Mouse (Mus musculus) midbrain, embryonic 13.5 days (tissue): ENCODE results near the gene Slc23a4. TPM values are rescaled to one million over a fixed set of nuclear protein-coding genes. Genes with fewer than 3 reads are reported as not detected.

ENCODE experiments used
- ATAC-seq: fragments of 200-750 bp; cut with Nextera tagmentation; 2 replicates; pipeline ENCODE4 v1.8.0; 2017; ENCODE audit warnings: mild to moderate bottlenecking, moderate TSS enrichment, moderate library complexity
- H3K27ac ChIP-seq: fragments of 300-500 bp; sonication (generic); 2 replicates; pipeline ENCODE4 v1.5.1; 2015; ENCODE audit warnings: inconsistent platforms, mild to moderate bottlenecking, moderate library complexity
- H3K27me3 ChIP-seq: fragments of 300-500 bp; sonication (generic); 2 replicates; pipeline ENCODE4 v1.6.1; 2015; ENCODE audit warnings: mild to moderate bottlenecking, inconsistent platforms
- H3K36me3 ChIP-seq: fragments of 300-500 bp; sonication (generic); 2 replicates; pipeline ENCODE4 v1.6.1; 2015; ENCODE audit warnings: mild to moderate bottlenecking, inconsistent platforms
- H3K4me1 ChIP-seq: fragments of 300-500 bp; sonication (generic); replicated peaks from 2 replicates; pipeline ENCODE4 v1.6.1; 2015; ENCODE audit warnings: inconsistent platforms
- H3K4me2 ChIP-seq: fragments of 300-500 bp; sonication (generic); replicated peaks from 2 replicates; pipeline ENCODE4 v1.6.1; 2015; ENCODE audit warnings: moderate library complexity, mild to moderate bottlenecking, inconsistent platforms
- H3K4me3 ChIP-seq: fragments of 300-500 bp; sonication (generic); replicated peaks from 2 replicates; pipeline ENCODE4 v1.5.1; 2015; ENCODE audit warnings: mild to moderate bottlenecking, inconsistent platforms
- H3K9ac ChIP-seq: fragments of 300-500 bp; sonication (generic); replicated peaks from 2 replicates; pipeline ENCODE4 v1.6.1; 2015; ENCODE audit warnings: mild to moderate bottlenecking, inconsistent platforms
- H3K9me3 ChIP-seq: fragments of 300-500 bp; sonication (generic); 2 replicates; pipeline ENCODE4 v1.6.1; 2016; ENCODE audit warnings: mild to moderate bottlenecking, inconsistent platforms
- WGBS: fragments of 180-500 bp; shearing (Covaris S2); methylation state at CpG from one replicate; pipeline ENCODE4 v1.1.7; 2015; 5-methylcytosine and 5-hydroxymethylcytosine counted together
- polyA plus RNA-seq: library from polyadenylated mRNA; unstranded; fragments of >200 nt; fragmentation: Nextera tagmentation; extraction: Ambion mirVana; gene quantifications from 2 replicates; pipeline ENCODE4 v1.2.1, GENCODE M21; 2015

Gene Slc23a4
- polyA plus RNA-seq, 1 experiment from 2014 or later: 0.52 TPM

- 0 out of 2 replicates have a peak overlapping the region, but pooled peaks have one; percentile 23 for H3K9ac ChIP-seq
- peaks cover 22% of the 10 kb centered on the region for H3K4me1 ChIP-seq
- WGBS: 90% methylated on average over 18 of the region's 18 CpGs
- H3K27me3 ChIP-seq: no peaks in the 10 kb centered on the region
- ATAC-seq: no peak
- H3K9me3 ChIP-seq: no peaks in the 10 kb centered on the region
- peaks cover 47% of the 10 kb centered on the region for H3K36me3 ChIP-seq
- no peak overlapping the region for H3K4me2 ChIP-seq
- H3K27ac ChIP-seq: no peak overlapping the region
- no peak overlapping the region for H3K4me3 ChIP-seq
These were observed 80.4 kb downstream of the Slc23a4 start for GRCm38 (mm10) chr6:34907696-34908260.

DNA sequence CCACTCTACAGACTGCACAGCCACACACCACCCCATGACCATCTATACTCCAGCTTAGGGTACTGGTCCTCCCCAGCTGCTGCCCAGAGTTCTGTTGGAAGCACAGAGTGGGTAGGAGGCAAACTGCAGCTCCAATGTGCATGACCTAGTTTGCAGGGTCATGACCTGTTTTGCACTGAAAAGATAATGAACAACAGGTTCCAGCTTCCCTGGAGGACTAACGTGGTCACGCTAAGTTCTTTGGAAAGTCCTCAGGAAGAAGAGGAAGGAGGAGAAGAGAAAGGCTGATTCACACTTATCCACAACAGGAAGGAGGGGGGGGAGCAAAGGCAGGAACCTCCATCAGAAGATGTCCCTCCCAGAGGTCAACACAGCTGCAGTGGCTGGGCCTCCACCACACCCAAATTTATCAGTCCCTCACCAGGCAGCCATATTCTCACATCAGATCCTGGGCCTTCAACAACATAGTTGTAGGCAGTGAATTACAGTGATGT is 81.0 kb downstream of the Slc23a4 start:
- ATAC-seq: no peak
- no peak overlapping the region for H3K4me2 ChIP-seq
- H3K27ac ChIP-seq: no peak overlapping the region
- peaks cover 54% of the 10 kb centered on the region for H3K36me3 ChIP-seq
- peaks cover 23% of the 10 kb centered on the region for H3K4me1 ChIP-seq
- WGBS: 74% methylated on average over 2 of the region's 2 CpGs
- no peak overlapping the region for H3K4me3 ChIP-seq
- no peak overlapping the region for H3K9ac ChIP-seq
- no peaks in the 10 kb centered on the region for H3K9me3 ChIP-seq
- H3K27me3 ChIP-seq: no peaks in the 10 kb centered on the region

GRCm38 (mm10) chr6:34906661-34907060 is 81.5 kb downstream of the Slc23a4 start:
- Histone ChIP-seq H3K4me1 (peaks cover 26% of the 10 kb centered on the region), H3K4me2 (no peak overlapping the region), H3K9me3 (no peaks in the 10 kb centered on the region), H3K36me3 (peaks cover 58% of the 10 kb centered on the region), H3K4me3 (no peak overlapping the region), H3K27me3 (no peaks in the 10 kb centered on the region), H3K9ac (no peak overlapping the region), H3K27ac (no peak overlapping the region)
- 91% methylated on average over 4 of the region's 4 CpGs for WGBS
- no peak for ATAC-seq

GRCm38 (mm10) chr6:34906125-34906524 is 82.1 kb downstream of the Slc23a4 start:
- no peaks in the 10 kb centered on the region for H3K9me3 ChIP-seq
- H3K36me3 ChIP-seq: peaks cover 62% of the 10 kb centered on the region
- ATAC-seq: no peak
- no peak overlapping the region for H3K9ac ChIP-seq
- H3K4me3 ChIP-seq: no peak overlapping the region
- whole genome bisulfite sequencing: 87% methylated on average over 2 of the region's 2 CpGs
- no peak overlapping the region for H3K27ac ChIP-seq
- H3K4me2 ChIP-seq: no peak overlapping the region
- H3K4me1 ChIP-seq: peaks cover 26% of the 10 kb centered on the region
- no peaks in the 10 kb centered on the region for H3K27me3 ChIP-seq

DNA sequence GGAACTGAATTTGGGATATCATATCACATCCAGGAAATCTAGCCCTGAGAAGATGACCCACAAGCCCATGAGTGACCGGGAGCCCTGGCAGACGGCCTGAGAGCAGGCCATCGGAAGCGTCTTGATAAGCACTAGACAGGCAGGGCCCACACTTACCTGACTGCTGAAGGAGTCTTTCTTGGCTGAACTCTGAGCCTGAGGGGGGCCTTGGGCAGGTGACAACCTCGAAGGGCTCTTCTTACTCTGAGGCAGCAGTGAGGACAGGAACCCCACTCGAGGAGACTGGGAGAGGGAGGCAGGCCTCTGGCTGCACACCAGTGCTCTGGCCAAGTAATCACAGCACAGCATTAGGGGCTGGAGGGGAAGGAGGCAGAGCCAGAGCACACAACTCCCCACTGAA is 83.8 kb downstream of the Slc23a4 start:
- Histone ChIP-seq H3K4me1 (peaks cover 17% of the 10 kb centered on the region), H3K9me3 (no peaks in the 10 kb centered on the region), H3K27me3 (no peaks in the 10 kb centered on the region), H3K9ac (no peak overlapping the region), H3K4me3 (no peak overlapping the region), H3K36me3 (peaks cover 79% of the 10 kb centered on the region), H3K4me2 (no peak overlapping the region), H3K27ac (no peak overlapping the region)
- 95% methylated on average over 6 of the region's 6 CpGs for WGBS
- no peak for ATAC-seq

DNA sequence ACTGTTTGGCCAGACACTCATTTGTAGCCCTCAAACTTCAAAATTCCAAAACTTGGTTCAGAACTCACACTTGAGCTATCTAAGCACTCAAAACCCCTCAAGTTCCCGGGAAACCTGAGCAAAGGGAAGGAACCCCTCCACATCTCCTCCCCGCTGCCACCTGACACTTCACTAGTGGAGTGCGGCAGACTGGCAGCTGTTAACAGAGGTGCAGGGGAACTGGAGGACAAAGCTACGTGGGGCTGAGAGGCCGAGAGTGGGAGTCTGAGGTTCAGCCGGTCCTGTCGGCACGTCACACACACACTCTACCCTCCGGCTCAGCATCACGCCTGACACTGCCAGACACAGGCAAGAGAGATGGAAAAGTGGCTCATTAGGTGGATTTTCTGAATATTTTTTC is 84.4 kb downstream of the Slc23a4 start:
- Histone ChIP-seq H3K4me2 (no peak overlapping the region), H3K27ac (no peak overlapping the region), H3K4me3 (no peak overlapping the region), H3K9me3 (no peaks in the 10 kb centered on the region), H3K27me3 (no peaks in the 10 kb centered on the region), H3K9ac (no peak overlapping the region), H3K36me3 (peaks cover 84% of the 10 kb centered on the region), H3K4me1 (peaks cover 12% of the 10 kb centered on the region)
- 90% methylated on average over 10 of the region's 10 CpGs for WGBS
- ATAC-seq: no peak

DNA sequence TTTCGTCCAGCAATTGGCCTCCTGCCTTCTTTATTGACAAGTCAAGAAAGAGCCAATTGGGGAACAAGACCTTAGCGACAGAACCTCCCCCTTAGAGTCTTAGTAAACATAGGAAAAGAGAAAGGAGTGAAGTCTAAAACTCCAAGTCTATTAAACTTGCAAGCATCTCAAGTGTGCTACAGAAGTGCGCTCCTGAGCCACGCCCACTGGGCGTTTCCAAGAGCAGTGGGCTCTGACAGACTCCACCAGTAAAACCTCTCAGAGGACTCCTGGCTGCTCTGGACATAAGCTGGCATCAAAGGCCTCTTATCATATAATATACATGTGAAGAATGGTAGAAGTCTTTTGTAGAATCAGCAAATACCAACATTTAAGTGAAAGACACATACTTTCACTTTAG is 84.8 kb downstream of the Slc23a4 start:
- Histone ChIP-seq H3K36me3 (peaks cover 85% of the 10 kb centered on the region), H3K4me3 (no peak overlapping the region), H3K4me1 (peaks cover 9% of the 10 kb centered on the region; the same call in 1 of the 2 replicates), H3K4me2 (no peak overlapping the region), H3K9me3 (no peaks in the 10 kb centered on the region), H3K9ac (no peak overlapping the region), H3K27ac (no peak overlapping the region), H3K27me3 (no peaks in the 10 kb centered on the region)
- WGBS: 85% methylated on average over 5 of the region's 5 CpGs
- no peak for ATAC-seq

GRCm38 (mm10) chr6:34902578-34902977 is 85.6 kb downstream of the Slc23a4 start:
- H3K4me3 ChIP-seq: no peak overlapping the region
- H3K4me1 ChIP-seq: peaks cover 5% of the 10 kb centered on the region; the same call in 1 of the 2 replicates
- no peak overlapping the region for H3K4me2 ChIP-seq
- H3K27ac ChIP-seq: no peak overlapping the region
- peaks cover 87% of the 10 kb centered on the region for H3K36me3 ChIP-seq
- WGBS: 92% methylated on average over 7 of the region's 7 CpGs
- no peaks in the 10 kb centered on the region for H3K9me3 ChIP-seq
- no peak overlapping the region for H3K9ac ChIP-seq
- ATAC-seq: no peak
- H3K27me3 ChIP-seq: no peaks in the 10 kb centered on the region

DNA sequence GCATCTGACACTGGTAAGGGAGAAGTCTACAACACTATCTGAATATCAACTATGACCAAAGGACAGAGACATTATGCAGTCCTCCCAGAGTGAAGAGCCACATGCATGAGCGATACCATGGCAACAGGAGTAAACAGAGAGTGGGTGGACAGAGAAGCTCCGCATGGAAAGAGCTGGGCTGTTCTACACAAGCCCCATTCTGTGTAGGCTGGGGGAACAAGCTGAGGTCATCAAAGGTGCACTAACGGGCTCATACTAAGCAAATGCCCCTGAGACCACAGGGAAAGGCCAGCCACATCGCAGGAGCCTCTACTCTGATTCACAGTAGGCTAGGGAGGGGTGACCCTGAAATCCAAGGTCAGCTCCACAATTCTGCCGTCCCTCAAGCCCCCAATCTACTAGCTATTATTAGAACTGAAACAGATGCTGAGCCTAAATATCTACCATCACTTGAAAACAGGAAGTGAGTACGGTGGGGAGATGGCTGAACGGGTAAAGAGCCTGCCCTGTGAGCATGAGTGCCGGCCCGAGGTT is 86.2 kb downstream of the Slc23a4 start:
- ATAC-seq: no peak
- H3K9me3 ChIP-seq: no peaks in the 10 kb centered on the region
- H3K9ac ChIP-seq: no peak overlapping the region
- H3K36me3 ChIP-seq: peaks cover 87% of the 10 kb centered on the region
- H3K4me2 ChIP-seq: no peak overlapping the region
- no peaks in the 10 kb centered on the region for H3K27me3 ChIP-seq
- H3K27ac ChIP-seq: no peak overlapping the region
- no peak overlapping the region for H3K4me3 ChIP-seq
- 67% methylated on average over 9 of the region's 9 CpGs for whole genome bisulfite sequencing
- H3K4me1 ChIP-seq: peaks cover 5% of the 10 kb centered on the region; the same call in 1 of the 2 replicates

DNA sequence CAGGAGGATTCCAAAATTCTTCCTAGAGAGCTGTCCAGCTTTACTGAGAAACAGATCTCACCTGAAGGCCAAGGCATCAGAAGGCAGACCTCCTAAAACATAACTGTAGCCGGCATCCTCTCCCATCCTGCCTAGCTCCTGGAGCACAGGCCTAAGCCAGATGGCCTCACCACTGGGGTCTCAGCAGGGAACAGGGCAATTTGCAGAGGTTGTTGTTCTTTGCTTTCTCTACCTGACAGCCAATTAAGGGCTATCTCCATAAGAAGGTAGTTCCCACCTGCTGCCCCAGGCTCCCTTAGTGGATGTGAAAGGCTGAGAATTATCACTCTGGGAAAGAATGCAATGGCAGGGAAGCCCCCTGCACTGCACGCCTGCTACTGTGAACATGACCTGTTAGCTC is 87.2 kb downstream of the Slc23a4 start:
- Histone ChIP-seq H3K36me3 (peaks cover 82% of the 10 kb centered on the region), H3K4me2 (no peak overlapping the region), H3K27ac (no peak overlapping the region), H3K27me3 (no peaks in the 10 kb centered on the region), H3K9me3 (no peaks in the 10 kb centered on the region), H3K9ac (no peak overlapping the region), H3K4me1 (peaks cover 5% of the 10 kb centered on the region; the same call in 1 of the 2 replicates), H3K4me3 (no peak overlapping the region)
- ATAC-seq: no peak
- 83% methylated on average over 2 of the region's 2 CpGs for WGBS

DNA sequence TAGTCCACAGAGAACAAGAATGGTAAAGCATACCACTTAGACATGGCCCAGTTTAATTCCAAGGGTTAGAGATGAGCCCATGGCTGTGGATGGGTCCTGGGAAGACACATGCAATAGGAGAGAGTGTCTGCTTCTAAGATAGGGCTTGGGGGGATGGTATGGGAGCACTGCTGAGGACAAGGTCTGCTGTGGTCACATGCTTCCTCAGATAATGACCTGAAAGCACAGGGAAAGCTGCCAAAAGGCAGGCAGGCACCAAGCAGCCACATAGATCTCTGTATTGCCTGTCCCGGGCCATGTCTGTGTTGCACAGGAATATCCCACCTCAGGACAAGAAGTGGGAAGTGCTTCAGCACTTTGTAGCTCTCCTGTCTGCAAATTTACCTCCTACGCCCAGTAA is 89.1 kb downstream of the Slc23a4 start:
- Histone ChIP-seq H3K9ac (no peak overlapping the region), H3K27me3 (no peaks in the 10 kb centered on the region), H3K36me3 (peaks cover 82% of the 10 kb centered on the region), H3K4me1 (peaks cover 5% of the 10 kb centered on the region; the same call in 1 of the 2 replicates), H3K4me3 (no peak overlapping the region), H3K4me2 (no peak overlapping the region), H3K9me3 (no peaks in the 10 kb centered on the region), H3K27ac (no peak overlapping the region)
- 85% methylated on average over 2 of the region's 2 CpGs for WGBS
- ATAC-seq: no peak

- Histone ChIP-seq H3K27ac (no peak overlapping the region), H3K27me3 (no peaks in the 10 kb centered on the region), H3K9ac (0 out of 2 replicates have a peak overlapping the region, but pooled peaks have one; percentile 28), H3K4me3 (no peak overlapping the region), H3K9me3 (no peaks in the 10 kb centered on the region), H3K4me2 (no peak overlapping the region), H3K4me1 (no peaks in the 10 kb centered on the region; the same call in 1 of the 2 replicates), H3K36me3 (peaks cover 88% of the 10 kb centered on the region)
- 47% methylated on average over 16 of the region's 16 CpGs for WGBS
- ATAC-seq: no peak
These were observed 91.9 kb downstream of the Slc23a4 start for GRCm38 (mm10) chr6:34896168-34896780.
